Mouse (Mus musculus): ENCODE results near the gene Nkx2-3. TPM values are rescaled to one million over a fixed set of nuclear protein-coding genes. Genes with fewer than 3 reads are reported as not detected.

Nkx2-3 gene
- polyA plus RNA-seq, 1 experiment = 0.06 TPM

DNA sequence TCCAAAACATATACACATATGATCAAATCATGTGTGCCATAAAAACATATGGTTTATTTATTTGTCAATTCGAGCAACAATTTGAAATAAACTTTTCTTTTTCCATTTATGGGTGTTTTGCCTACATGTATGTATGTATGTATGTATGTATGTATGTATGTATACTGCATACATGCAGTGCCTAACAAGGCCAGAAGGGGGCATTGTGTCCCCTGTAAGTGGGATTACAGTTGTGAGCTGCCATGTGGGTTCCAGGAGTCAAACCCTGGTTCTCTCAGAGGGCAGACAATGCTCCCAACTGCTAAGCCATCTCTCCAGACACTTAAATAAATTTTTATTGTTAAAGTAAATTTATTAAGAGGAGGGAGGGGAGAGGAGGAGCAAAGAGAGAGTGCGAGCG, 15.2 kb downstream of the Nkx2-3 start:
- Histone ChIP-seq H3K4me1 (ENCODE audit: control insufficient read depth, insufficient read depth, low read length) (peaks cover 3% of the 10 kb centered on the region; the same call in 1 of the 2 replicates), H3K4me3 (ENCODE audit: control insufficient read depth, low read depth, low read length) (no peak overlapping the region), H3K27ac (ENCODE audit: control insufficient read depth, insufficient read depth, low read depth, low read length) (no peak overlapping the region), H3K36me3 (ENCODE audit: control insufficient read depth, insufficient read depth, low read length) (no peaks in the 10 kb centered on the region), H3K27me3 (ENCODE audit: control insufficient read depth, insufficient read depth, low read length) (no peaks in the 10 kb centered on the region)
- no peak for TF ChIP-seq POLR2A (IDR thresholded peaks at IDR 0.05; ENCODE audit: control insufficient read depth, low read depth, low read length)
- no peak for TF ChIP-seq CTCF (IDR thresholded peaks at IDR 0.05; ENCODE audit: control insufficient read depth, insufficient read depth, insufficient replicate concordance, low read depth, low read length)

GRCm38 (mm10) chr19:43629088-43629487, 17.0 kb downstream of the Nkx2-3 start:
- TF ChIP-seq CTCF (IDR thresholded peaks at IDR 0.05; ENCODE audit: control insufficient read depth, insufficient read depth, insufficient replicate concordance, low read depth, low read length) = no peak
- TF ChIP-seq POLR2A (IDR thresholded peaks at IDR 0.05; ENCODE audit: control insufficient read depth, low read depth, low read length) = no peak
- no peak overlapping the region for H3K4me3 ChIP-seq (ENCODE audit: control insufficient read depth, low read depth, low read length)
- no peak overlapping the region for H3K27ac ChIP-seq (ENCODE audit: control insufficient read depth, insufficient read depth, low read depth, low read length)
- H3K36me3 ChIP-seq (ENCODE audit: control insufficient read depth, insufficient read depth, low read length) = no peaks in the 10 kb centered on the region
- H3K4me1 ChIP-seq (ENCODE audit: control insufficient read depth, insufficient read depth, low read length) = peaks cover 3% of the 10 kb centered on the region; the same call in 1 of the 2 replicates
- H3K27me3 ChIP-seq (ENCODE audit: control insufficient read depth, insufficient read depth, low read length) = no peaks in the 10 kb centered on the region

DNA sequence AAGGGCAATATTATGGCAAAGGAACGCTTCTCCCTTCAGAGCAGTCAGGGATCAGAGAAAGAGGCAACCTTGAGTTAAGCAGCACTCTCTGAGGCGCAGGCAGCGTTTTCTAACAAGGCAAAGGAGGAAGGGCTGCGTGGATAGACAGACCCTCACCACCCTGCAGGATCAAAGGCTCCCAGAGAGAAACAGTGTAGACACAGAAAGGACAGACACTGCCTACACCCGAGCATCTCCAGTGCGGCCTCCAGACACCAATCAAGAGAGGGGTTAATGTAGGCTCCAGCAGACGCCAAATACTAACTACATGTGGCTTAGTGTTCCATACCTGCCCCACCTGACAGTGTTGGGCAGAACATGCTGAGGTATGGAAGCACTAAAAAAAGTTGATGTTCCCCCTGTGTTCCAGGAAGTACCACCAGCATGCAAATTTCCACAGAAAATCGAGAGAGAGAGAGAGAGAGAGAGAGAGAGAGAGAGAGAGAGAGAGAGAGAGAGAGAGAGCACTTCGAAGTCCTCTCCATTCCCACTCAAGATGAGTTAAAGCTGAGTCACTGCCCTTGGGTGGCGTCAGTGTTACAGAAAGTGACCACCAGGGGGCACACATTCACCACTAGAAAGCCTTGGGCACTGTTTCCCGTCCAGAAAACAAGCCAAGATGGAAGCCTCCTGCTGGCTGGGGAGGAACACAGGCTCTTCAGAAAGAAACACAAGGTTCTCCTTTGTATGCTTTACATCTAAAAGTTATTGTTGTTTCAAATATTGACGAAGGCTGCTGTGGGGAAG, 18.5 kb downstream of the Nkx2-3 start:
- H3K27ac ChIP-seq (ENCODE audit: control insufficient read depth, insufficient read depth, low read depth, low read length) = no peak overlapping the region
- H3K4me1 ChIP-seq (ENCODE audit: control insufficient read depth, insufficient read depth, low read length) = peaks cover 3% of the 10 kb centered on the region; the same call in 1 of the 2 replicates
- no peak for TF ChIP-seq POLR2A (IDR thresholded peaks at IDR 0.05; ENCODE audit: control insufficient read depth, low read depth, low read length)
- peak; percentile 78 for TF ChIP-seq CTCF (IDR thresholded peaks at IDR 0.05; ENCODE audit: control insufficient read depth, insufficient read depth, insufficient replicate concordance, low read depth, low read length)
- H3K27me3 ChIP-seq (ENCODE audit: control insufficient read depth, insufficient read depth, low read length) = no peaks in the 10 kb centered on the region
- no peak overlapping the region for H3K4me3 ChIP-seq (ENCODE audit: control insufficient read depth, low read depth, low read length)
- no peaks in the 10 kb centered on the region for H3K36me3 ChIP-seq (ENCODE audit: control insufficient read depth, insufficient read depth, low read length)

- no peak overlapping the region for H3K27ac ChIP-seq (ENCODE audit: control insufficient read depth, insufficient read depth, low read depth, low read length)
- H3K4me3 ChIP-seq (ENCODE audit: control insufficient read depth, low read depth, low read length) = no peak overlapping the region
- no peaks in the 10 kb centered on the region for H3K4me1 ChIP-seq (ENCODE audit: control insufficient read depth, insufficient read depth, low read length)
- H3K36me3 ChIP-seq (ENCODE audit: control insufficient read depth, insufficient read depth, low read length) = no peaks in the 10 kb centered on the region
- TF ChIP-seq POLR2A (IDR thresholded peaks at IDR 0.05; ENCODE audit: control insufficient read depth, low read depth, low read length) (no peak), CTCF (IDR thresholded peaks at IDR 0.05; ENCODE audit: control insufficient read depth, insufficient read depth, insufficient replicate concordance, low read depth, low read length) (no peak)
- no peaks in the 10 kb centered on the region for H3K27me3 ChIP-seq (ENCODE audit: control insufficient read depth, insufficient read depth, low read length)
These were observed 29.7 kb downstream of the Nkx2-3 start for GRCm38 (mm10) chr19:43641833-43642232.

DNA sequence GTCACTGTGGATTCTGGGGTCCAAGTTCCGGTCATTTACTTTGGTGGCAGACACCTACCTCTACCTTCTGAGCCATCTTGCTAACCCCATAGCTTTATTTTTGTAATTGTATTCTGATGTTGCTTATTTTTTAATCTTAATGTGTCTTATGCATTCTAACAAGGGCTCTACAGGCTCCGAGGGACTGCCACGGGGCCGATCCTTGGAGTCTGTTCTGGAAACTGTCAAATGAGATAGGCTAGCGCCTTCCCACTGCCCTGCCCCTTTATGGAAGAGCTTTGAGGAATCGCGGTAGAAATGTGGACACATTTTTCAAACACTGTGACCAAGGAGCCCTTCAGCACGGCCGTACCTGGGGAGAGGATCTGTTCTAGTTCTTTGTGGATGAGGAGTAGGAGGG, 30.7 kb downstream of the Nkx2-3 start:
- H3K36me3 ChIP-seq (ENCODE audit: control insufficient read depth, insufficient read depth, low read length) = no peaks in the 10 kb centered on the region
- H3K4me1 ChIP-seq (ENCODE audit: control insufficient read depth, insufficient read depth, low read length) = no peaks in the 10 kb centered on the region
- no peak for TF ChIP-seq CTCF (IDR thresholded peaks at IDR 0.05; ENCODE audit: control insufficient read depth, insufficient read depth, insufficient replicate concordance, low read depth, low read length)
- TF ChIP-seq POLR2A (IDR thresholded peaks at IDR 0.05; ENCODE audit: control insufficient read depth, low read depth, low read length) = no peak
- H3K27me3 ChIP-seq (ENCODE audit: control insufficient read depth, insufficient read depth, low read length) = no peaks in the 10 kb centered on the region
- no peak overlapping the region for H3K4me3 ChIP-seq (ENCODE audit: control insufficient read depth, low read depth, low read length)
- no peak overlapping the region for H3K27ac ChIP-seq (ENCODE audit: control insufficient read depth, insufficient read depth, low read depth, low read length)

GRCm38 (mm10) chr19:43645508-43645907, 33.4 kb downstream of the Nkx2-3 start:
- Histone ChIP-seq H3K27me3 (ENCODE audit: control insufficient read depth, insufficient read depth, low read length) (no peaks in the 10 kb centered on the region), H3K4me1 (ENCODE audit: control insufficient read depth, insufficient read depth, low read length) (no peaks in the 10 kb centered on the region), H3K36me3 (ENCODE audit: control insufficient read depth, insufficient read depth, low read length) (no peaks in the 10 kb centered on the region), H3K27ac (ENCODE audit: control insufficient read depth, insufficient read depth, low read depth, low read length) (no peak overlapping the region), H3K4me3 (ENCODE audit: control insufficient read depth, low read depth, low read length) (no peak overlapping the region)
- TF ChIP-seq CTCF (IDR thresholded peaks at IDR 0.05; ENCODE audit: control insufficient read depth, insufficient read depth, insufficient replicate concordance, low read depth, low read length) = no peak
- no peak for TF ChIP-seq POLR2A (IDR thresholded peaks at IDR 0.05; ENCODE audit: control insufficient read depth, low read depth, low read length)

DNA sequence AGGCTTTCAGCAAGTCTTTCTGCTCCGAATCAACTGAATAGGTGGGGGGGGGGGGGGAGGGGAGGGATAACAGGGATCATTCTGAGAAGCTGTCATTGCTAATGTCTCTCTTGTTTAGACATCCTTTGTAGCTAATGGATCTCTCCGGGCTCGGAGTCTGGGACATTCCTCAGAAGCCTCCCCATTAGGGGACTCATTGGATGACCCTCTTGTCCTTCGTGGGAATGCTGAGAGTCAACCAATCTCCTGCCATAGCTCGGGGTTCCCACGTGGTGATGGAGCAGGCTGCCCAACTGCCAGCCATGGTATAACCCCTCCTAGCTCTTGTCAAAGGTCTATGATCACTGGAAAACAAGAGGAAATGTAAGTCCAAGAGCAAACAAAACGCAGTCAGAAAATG, 34.7 kb downstream of the Nkx2-3 start:
- no peak overlapping the region for H3K4me3 ChIP-seq (ENCODE audit: control insufficient read depth, low read depth, low read length)
- TF ChIP-seq CTCF (IDR thresholded peaks at IDR 0.05; ENCODE audit: control insufficient read depth, insufficient read depth, insufficient replicate concordance, low read depth, low read length) (no peak), POLR2A (IDR thresholded peaks at IDR 0.05; ENCODE audit: control insufficient read depth, low read depth, low read length) (no peak)
- H3K4me1 ChIP-seq (ENCODE audit: control insufficient read depth, insufficient read depth, low read length) = no peaks in the 10 kb centered on the region
- H3K27ac ChIP-seq (ENCODE audit: control insufficient read depth, insufficient read depth, low read depth, low read length) = no peak overlapping the region
- H3K27me3 ChIP-seq (ENCODE audit: control insufficient read depth, insufficient read depth, low read length) = no peaks in the 10 kb centered on the region
- H3K36me3 ChIP-seq (ENCODE audit: control insufficient read depth, insufficient read depth, low read length) = no peaks in the 10 kb centered on the region
